Mouse (Mus musculus) CH12.LX (cell line): ENCODE measurements at regions not wholly inside any gene's neighbourhood (a gene's known extent, or its start where the extent isn't known, plus 50 kb on each side); places are given as distances from the start of the nearest gene placed in this dataset.

Experiments
- CHD1 ChIP-seq: IDR thresholded peaks from 2 replicates; pipeline ENCODE4 v1.6.1; 2012; ENCODE audit warnings: low read depth, low read length, improper control_type of control experiment, inconsistent platforms
- CTCF ChIP-seq, 2 experiments: IDR thresholded peaks in 1 of 2; conservative IDR thresholded peaks in 1 of 2; 2 replicates each; pipeline ENCODE4 v1.5.1; 2011 to 2012; ENCODE audit warnings: low read depth in 2 of 2, low read length in 2 of 2, improper control_type of control experiment in 1 of 2, inconsistent platforms in 1 of 2, mild to moderate bottlenecking in 1 of 2, moderate library complexity in 1 of 2
- ELF1 ChIP-seq: IDR thresholded peaks from 2 replicates; pipeline ENCODE4 v1.6.1; 2014; ENCODE audit warnings: low read depth, mild to moderate bottlenecking, inconsistent platforms, low read length, improper control_type of control experiment
- KAT2A ChIP-seq: IDR thresholded peaks from 2 replicates; pipeline ENCODE4 v1.6.1; 2012; ENCODE audit warnings: low read length, improper control_type of control experiment, inconsistent platforms; ENCODE audit not compliant: insufficient replicate concordance
- POLR2A ChIP-seq: IDR thresholded peaks from 2 replicates; pipeline ENCODE4 v1.6.1; 2011; ENCODE audit warnings: low read depth, mild to moderate bottlenecking, improper control_type of control experiment, low read length
- ZNF384 ChIP-seq: IDR thresholded peaks from 2 replicates; pipeline ENCODE4 v1.6.1; 2012; ENCODE audit warnings: low read depth, low read length, improper control_type of control experiment, inconsistent platforms

GRCm38 (mm10) chr1:169033517-169033916 lies 497.7 kb downstream of the Nuf2 start:
- TF ChIP-seq ZNF384 = no peak
- TF ChIP-seq CHD1 = no peak
- no peak for TF ChIP-seq POLR2A
- TF ChIP-seq ELF1 = no peak
- no peak for TF ChIP-seq CTCF (conservative IDR thresholded peaks at IDR 0.05 in 1 of 2, IDR thresholded peaks at IDR 0.05 in 1 of 2; ENCODE audit: low read depth in 2 of 2, low read length in 2 of 2)
- no peak for TF ChIP-seq KAT2A
